Comparison of ENCODE assay signal across 9 mouse cellular contexts in genomic region chr13:107677091-107677470, GRCm38 (mm10).
DNase-seq lines count a peak whose midpoint lies in the region; TF ChIP-seq lines count a peak whose summit lies in the region.
"Had no signal": no experiment of that assay in that cellular context is flagged by ENCODE, and none has a peak within 500 bp of the region (broad histone marks: within the 10 kb centered on the region; RNA-seq: fewer than 3 reads in every experiment).

No protein-coding gene starts in this region.

- H3K36me3 ChIP-seq in spleen, adult 2 months (ENCODE audit: control insufficient read depth, insufficient read depth, low read length) = no peaks in the 10 kb centered on the region

- TF ChIP-seq CTCF in spleen, adult 2 months (IDR thresholded peaks at IDR 0.05; ENCODE audit: extremely low read depth, insufficient read depth, insufficient read length, insufficient replicate concordance) = no peak

- H3K4me3 ChIP-seq in spleen, adult 2 months (ENCODE audit: extremely low read depth, insufficient read depth, insufficient read length) = no peak overlapping the region

- no peaks in the 10 kb centered on the region for H3K27me3 ChIP-seq in spleen, adult 2 months (ENCODE audit: control insufficient read depth, insufficient read depth, low read length)

- peak; percentile 89 for DNase-seq in heart, adult 11 months
- no peak for DNase-seq in heart, postnatal 25 days (ENCODE audit: low spot score)
- DNase-seq in spleen, adult 2 months (ENCODE audit: low read depth in 1 of 2, low spot score in 2 of 2) = no peak
- DNase-seq in spleen, postnatal 10 days (ENCODE audit: low spot score in 2 of 2) = no peak
- DNase-seq in kidney, postnatal 4 days = peak; percentile 54 to 69
- no peak for DNase-seq in retina, postnatal 1 day
- no peak for DNase-seq in frontal cortex, postnatal 10 days (ENCODE audit: low spot score in 2 of 2)
- no peak for DNase-seq in left cerebral cortex, adult 9 months (ENCODE audit: low spot score in 2 of 2)
- DNase-seq: right cerebral cortex, postnatal 4 days had no signal

- WGBS in spleen, adult 2 months = 66% methylated on average over 8 of the region's 8 CpGs

- H3K27ac ChIP-seq in spleen, adult 2 months (ENCODE audit: insufficient read depth, low read length) = peak overlapping the region; percentile 42; the same call in 1 of the 2 replicates

- intact Hi-C loops in heart, postnatal 25 days (cut with DNase I) = loop anchor here (5.0 to 10.0 kb wide), 2 partner anchors 215 to 478 kb away; partner anchors contain the start of genes Ercc8 and Ndufaf2

- H3K4me1 ChIP-seq in spleen, adult 2 months (ENCODE audit: control insufficient read depth, insufficient read depth, insufficient read length) = no peaks in the 10 kb centered on the region

- TF ChIP-seq POLR2A in spleen, adult 2 months (IDR thresholded peaks at IDR 0.05; ENCODE audit: low read depth, low read length) = no peak

Comparison
In these comparisons a context has a peak if more than half of its experiments do, and no peak if none do; other contexts are left out.
1. DNase-seq: peak in heart, adult 11 months (single experiment) and kidney, postnatal 4 days (2 of 2); none in heart, postnatal 25 days (single experiment), spleen, adult 2 months (0 of 2), spleen, postnatal 10 days (0 of 2), retina, postnatal 1 day (single experiment), frontal cortex, postnatal 10 days (0 of 2) and left cerebral cortex, adult 9 months (0 of 2).